Comparison of ENCODE assay signal across 14 mouse cellular contexts in the genomic region with DNA sequence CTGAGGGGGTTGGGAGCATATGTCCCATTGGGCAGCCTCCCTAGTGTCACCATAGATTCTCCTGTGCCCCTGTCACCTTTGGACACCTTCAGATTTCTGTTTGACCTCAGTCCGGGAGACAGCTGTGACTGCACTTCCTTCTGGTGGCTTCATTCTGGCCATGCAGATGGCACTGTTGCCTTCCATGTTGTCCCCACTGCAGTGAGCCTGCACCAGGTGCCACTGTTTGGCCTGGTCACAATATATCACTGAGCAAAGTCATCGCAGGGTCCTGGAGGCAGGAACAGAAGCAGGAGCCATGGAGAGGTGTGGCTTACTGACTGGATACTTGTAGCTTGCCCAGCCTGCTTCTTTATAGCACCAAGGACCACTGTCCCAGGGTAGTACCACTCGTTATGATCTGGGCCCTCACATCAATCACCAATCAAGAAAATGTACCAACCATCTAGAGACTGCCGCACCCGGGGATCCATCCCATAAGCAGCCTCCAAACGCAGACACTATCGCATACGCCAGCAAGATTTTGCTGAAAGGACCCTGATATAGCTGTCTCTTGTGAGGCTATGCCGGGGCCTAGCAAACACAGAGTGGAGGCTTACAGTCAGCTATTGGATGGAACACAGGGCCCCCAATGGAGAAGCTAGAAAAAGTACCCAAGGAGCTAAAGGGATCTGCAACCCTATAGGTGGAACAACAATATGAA. TPM values are rescaled to one million over a fixed set of nuclear protein-coding genes. Genes with fewer than 3 reads are reported as not detected.
DNase-seq lines count a peak whose midpoint lies in the region; ATAC-seq and TF ChIP-seq lines count a peak whose summit lies in the region.
"Had no signal": no experiment of that assay in that cellular context is flagged by ENCODE, and none has a peak within 500 bp of the region (broad histone marks: within the 10 kb centered on the region; RNA-seq: fewer than 3 reads in every experiment).

No protein-coding gene starts in this region.

- H3K27ac ChIP-seq in embryonic facial prominence, embryonic 11.5 days (replicated peaks; ENCODE audit: low read depth, low read length), result no peak overlapping the region
- no peak overlapping the region for H3K27ac ChIP-seq in embryonic facial prominence, embryonic 10.5 days (replicated peaks)
- no peak overlapping the region for H3K27ac ChIP-seq in kidney, postnatal 0 days
- no peak overlapping the region for H3K27ac ChIP-seq in kidney, embryonic 16.5 days (ENCODE audit: low read length)
- H3K27ac ChIP-seq: embryonic facial prominence, embryonic 12.5 days; forebrain, embryonic 13.5 days; forebrain, embryonic 15.5 days had no signal

- H3K9ac ChIP-seq in embryonic facial prominence, embryonic 11.5 days (replicated peaks; ENCODE audit: low read length), result no peak overlapping the region
- H3K9ac ChIP-seq in kidney, postnatal 0 days (ENCODE audit: low read depth, low read length), result no peak overlapping the region
- H3K9ac ChIP-seq in kidney, embryonic 16.5 days (replicated peaks; ENCODE audit: low read length), result no peak overlapping the region
- H3K9ac ChIP-seq: embryonic facial prominence, embryonic 12.5 days; forebrain, embryonic 13.5 days; forebrain, embryonic 15.5 days; forebrain, postnatal 0 days had no signal

- 92% methylated on average over 9 of the region's 9 CpGs for WGBS in embryonic facial prominence, embryonic 11.5 days
- WGBS in embryonic facial prominence, embryonic 10.5 days, result 91% methylated on average over 9 of the region's 9 CpGs
- WGBS in kidney, postnatal 0 days, result 90% methylated on average over 9 of the region's 9 CpGs
- WGBS in kidney, embryonic 16.5 days, result 92% methylated on average over 9 of the region's 9 CpGs

- no peaks in the 10 kb centered on the region for H3K4me1 ChIP-seq in embryonic facial prominence, embryonic 11.5 days (ENCODE audit: control insufficient read depth, insufficient read depth, low read length)
- H3K4me1 ChIP-seq in embryonic facial prominence, embryonic 10.5 days, result peaks cover 4% of the 10 kb centered on the region; the same call in 1 of the 2 replicates
- no peaks in the 10 kb centered on the region for H3K4me1 ChIP-seq in kidney, postnatal 0 days (replicated peaks; ENCODE audit: insufficient read depth, low read length)
- no peaks in the 10 kb centered on the region for H3K4me1 ChIP-seq in kidney, embryonic 16.5 days (ENCODE audit: insufficient read depth, low read length)
- H3K4me1 ChIP-seq: embryonic facial prominence, embryonic 12.5 days had no signal

- no peak for TF ChIP-seq CTCF in kidney, postnatal 0 days (IDR thresholded peaks at IDR 0.05; ENCODE audit: low read depth)

- 0 out of 2 replicates have a peak, but pooled peaks have one; percentile 10 for ATAC-seq in embryonic facial prominence, embryonic 11.5 days (replicated peaks; ENCODE audit: insufficient number of reproducible peaks, low FRiP score, low TSS enrichment, low read depth)
- 0 out of 2 replicates have a peak, but pooled peaks have one; percentile 7 for ATAC-seq in kidney, postnatal 0 days (replicated peaks; ENCODE audit: low FRiP score, low read depth)
- ATAC-seq in kidney, embryonic 16.5 days (ENCODE audit: low FRiP score, low TSS enrichment), result no peak
- ATAC-seq: activated CD4-positive, CD25-positive, alpha-beta regulatory T cell, adult 4 months had no signal

- H3K4me2 ChIP-seq in embryonic facial prominence, embryonic 11.5 days (ENCODE audit: low read depth, low read length), result no peak overlapping the region
- H3K4me2 ChIP-seq in kidney, postnatal 0 days (ENCODE audit: low read length), result no peak overlapping the region
- no peak overlapping the region for H3K4me2 ChIP-seq in kidney, embryonic 16.5 days (replicated peaks; ENCODE audit: low read depth, low read length)
- H3K4me2 ChIP-seq: embryonic facial prominence, embryonic 12.5 days; forebrain, embryonic 13.5 days; forebrain, embryonic 15.5 days had no signal

- no peaks in the 10 kb centered on the region for H3K9me3 ChIP-seq in embryonic facial prominence, embryonic 11.5 days (replicated peaks; ENCODE audit: control insufficient read depth, low read length)
- no peaks in the 10 kb centered on the region for H3K9me3 ChIP-seq in embryonic facial prominence, embryonic 10.5 days
- H3K9me3 ChIP-seq in kidney, postnatal 0 days (replicated peaks; ENCODE audit: low read length), result no peaks in the 10 kb centered on the region
- H3K9me3 ChIP-seq in kidney, embryonic 16.5 days (ENCODE audit: low read length), result no peaks in the 10 kb centered on the region
- H3K9me3 ChIP-seq: embryonic facial prominence, embryonic 12.5 days; forebrain, embryonic 13.5 days; forebrain, embryonic 15.5 days had no signal

- no peaks in the 10 kb centered on the region for H3K36me3 ChIP-seq in embryonic facial prominence, embryonic 11.5 days (replicated peaks; ENCODE audit: control insufficient read depth, insufficient read depth, low read depth, low read length)
- H3K36me3 ChIP-seq in embryonic facial prominence, embryonic 10.5 days (replicated peaks), result no peaks in the 10 kb centered on the region
- no peaks in the 10 kb centered on the region for H3K36me3 ChIP-seq in kidney, postnatal 0 days (ENCODE audit: insufficient read depth, low read length)
- no peaks in the 10 kb centered on the region for H3K36me3 ChIP-seq in kidney, embryonic 16.5 days (ENCODE audit: insufficient read depth, low read length)
- H3K36me3 ChIP-seq: embryonic facial prominence, embryonic 12.5 days; forebrain, embryonic 15.5 days; G1E had no signal

- no peak overlapping the region for H3K4me3 ChIP-seq in embryonic facial prominence, embryonic 11.5 days (ENCODE audit: low read depth, low read length)
- H3K4me3 ChIP-seq in embryonic facial prominence, embryonic 10.5 days, result no peak overlapping the region
- H3K4me3 ChIP-seq in kidney, postnatal 0 days (replicated peaks; ENCODE audit: low read depth, low read length), result no peak overlapping the region
- H3K4me3 ChIP-seq in kidney, embryonic 16.5 days (ENCODE audit: low read length), result no peak overlapping the region
- H3K4me3 ChIP-seq: embryonic facial prominence, embryonic 12.5 days; forebrain, embryonic 13.5 days; forebrain, embryonic 15.5 days had no signal

- peak; percentile 27 for DNase-seq in cerebellum, adult 8-10 months
- no peak for DNase-seq in cerebellum, postnatal 4 days (ENCODE audit: low spot score in 2 of 2)
- peak; percentile 52 to 55 for DNase-seq in cerebellum, postnatal 10 days
- DNase-seq in cerebellum, adult 11 months, result no peak
- DNase-seq in embryonic facial prominence, embryonic 11.5 days (ENCODE audit: low spot score), result no peak
- no peak for DNase-seq in embryonic facial prominence, embryonic 10.5 days (ENCODE audit: low spot score)
- no peak for DNase-seq in kidney, postnatal 0 days (ENCODE audit: low spot score)

- no peaks in the 10 kb centered on the region for H3K27me3 ChIP-seq in embryonic facial prominence, embryonic 11.5 days (ENCODE audit: control insufficient read depth, insufficient read depth, low read length)
- H3K27me3 ChIP-seq in embryonic facial prominence, embryonic 10.5 days (replicated peaks; ENCODE audit: low read depth, poor library complexity, severe bottlenecking), result no peaks in the 10 kb centered on the region
- no peaks in the 10 kb centered on the region for H3K27me3 ChIP-seq in kidney, postnatal 0 days (ENCODE audit: insufficient read depth, low read length)
- H3K27me3 ChIP-seq in kidney, embryonic 16.5 days (ENCODE audit: insufficient read depth, low read length), result no peaks in the 10 kb centered on the region
- H3K27me3 ChIP-seq: embryonic facial prominence, embryonic 12.5 days; forebrain, embryonic 13.5 days; forebrain, embryonic 15.5 days had no signal

RNA-seq across cellular contexts. Expression of a gene that starts 26.9 kb away (rescaled TPM):
- 92.2 and 92.3 TPM in 2 replicates for polyA plus RNA-seq in embryonic facial prominence, embryonic 11.5 days (2014; fragmentation: Nextera tagmentation; extraction: Ambion mirVana)
- polyA plus RNA-seq in embryonic facial prominence, embryonic 10.5 days (2016; fragmentation: Nextera tagmentation; extraction: Ambion mirVana), result 72.4 and 74.2 TPM in 2 replicates
- polyA plus RNA-seq in kidney, postnatal 0 days (2015; fragmentation: Nextera tagmentation; extraction: Ambion mirVana), result 265 and 288 TPM in 2 replicates
- 252 and 271 TPM in 2 replicates for polyA plus RNA-seq in kidney, embryonic 16.5 days (2015; fragmentation: Nextera tagmentation; extraction: Ambion mirVana)

Comparison
In these comparisons a context has a peak if more than half of its experiments do, and no peak if none do; other contexts are left out.
1. DNase-seq: peak in cerebellum, adult 8-10 months (single experiment) and cerebellum, postnatal 10 days (2 of 2); none in cerebellum, postnatal 4 days (0 of 2), cerebellum, adult 11 months (single experiment), embryonic facial prominence, embryonic 11.5 days (single experiment), embryonic facial prominence, embryonic 10.5 days (single experiment) and kidney, postnatal 0 days (single experiment).